Mouse (Mus musculus) C2C12 (cell line): ENCODE measurements around the gene Frmpd3. TPM values are rescaled to one million over a fixed set of nuclear protein-coding genes. Genes with fewer than 3 reads are reported as not detected.

Experiments
- H3K27me3 ChIP-seq: one replicate; pipeline ENCODE4 v1.6.1; 2011; ENCODE audit not compliant: control insufficient read depth, insufficient read depth, insufficient read length
- H3K36me3 ChIP-seq: one replicate; pipeline ENCODE4 v1.6.1; 2011; ENCODE audit not compliant: control insufficient read depth, insufficient read depth
- H3K4me3 ChIP-seq: one replicate; pipeline ENCODE4 v1.5.1; 2011; ENCODE audit warnings: mild to moderate bottlenecking, control low read depth; ENCODE audit not compliant: poor library complexity, insufficient read depth, severe bottlenecking
- H3K79me2 ChIP-seq: one replicate; pipeline ENCODE4 v1.6.1; 2011; ENCODE audit not compliant: control insufficient read depth, insufficient read depth
- H3K79me3 ChIP-seq: one replicate; pipeline ENCODE4 v1.6.1; 2011; ENCODE audit warnings: low read depth, control low read depth
- H3ac ChIP-seq: one replicate; pipeline ENCODE3; 2011; ENCODE audit warnings: low read depth; ENCODE audit not compliant: control insufficient read depth, insufficient read length
- CEBPB ChIP-seq: IDR thresholded peaks from one replicate; pipeline ENCODE4 v1.6.1; 2011; ENCODE audit warnings: low read depth, mild to moderate bottlenecking, control low read depth, moderate library complexity
- CTCF ChIP-seq: IDR thresholded peaks from one replicate; pipeline ENCODE4 v1.5.1; 2011; ENCODE audit not compliant: control insufficient read depth, insufficient read depth, insufficient read length
- FOSL1 ChIP-seq: IDR thresholded peaks from one replicate; pipeline ENCODE4 v1.8.0; 2011; ENCODE audit warnings: mild to moderate bottlenecking, low read length; ENCODE audit not compliant: poor library complexity, insufficient read depth, severe bottlenecking
- MAX ChIP-seq: IDR thresholded peaks from one replicate; pipeline ENCODE4 v1.6.1; 2011; ENCODE audit warnings: mild to moderate bottlenecking, control low read depth
- MYOD1 ChIP-seq: IDR thresholded peaks from one replicate; pipeline ENCODE4 v1.6.1; 2011; ENCODE audit warnings: low read depth; ENCODE audit not compliant: control insufficient read depth, insufficient read length
- MYOG ChIP-seq: IDR thresholded peaks from one replicate; pipeline ENCODE4 v1.6.1; 2011; ENCODE audit not compliant: control insufficient read depth, insufficient read length; ENCODE audit errors: extremely low read depth
- USF1 ChIP-seq: IDR thresholded peaks from one replicate; pipeline ENCODE4 v1.6.1; 2011; ENCODE audit warnings: low read depth, mild to moderate bottlenecking, control low read depth, moderate library complexity
- polyA plus RNA-seq: library from polyadenylated mRNA; unstranded; fragments of >200 nt; fragmentation: generic; extraction: Trizol; gene quantifications from one replicate; pipeline ENCODE4 v1.2.1, GENCODE M21; 2012; ENCODE audit warnings: missing spikeins

The Frmpd3 gene
- polyA plus RNA-seq, 1 experiment = not detected

DNA sequence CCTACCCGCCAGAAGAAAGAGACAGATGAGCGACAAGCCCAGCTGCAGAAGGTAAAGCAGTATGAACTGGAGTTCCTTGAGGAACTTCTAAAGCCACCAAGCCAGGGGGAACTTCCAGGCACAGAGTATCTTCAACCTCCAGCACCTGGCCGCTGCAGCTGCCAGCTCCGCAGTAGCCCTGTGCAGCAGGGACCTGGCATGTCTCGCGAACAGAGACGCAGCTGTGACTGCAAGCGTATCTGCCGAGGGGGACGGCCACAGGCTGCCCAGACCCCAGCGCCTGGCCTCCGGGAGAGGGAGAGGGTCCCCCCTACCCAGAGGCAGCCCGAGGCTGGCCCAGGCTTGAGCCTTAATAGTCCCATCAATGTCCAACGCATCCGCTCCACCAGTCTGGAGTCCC, 89.9 kb downstream of the Frmpd3 start:
- H3K36me3 ChIP-seq = no peaks in the 10 kb centered on the region
- no peaks in the 10 kb centered on the region for H3K79me3 ChIP-seq
- no peak overlapping the region for H3K4me3 ChIP-seq
- H3K27me3 ChIP-seq = no peaks in the 10 kb centered on the region
- TF ChIP-seq MYOG (no peak), CTCF (no peak), MAX (no peak), USF1 (no peak), CEBPB (no peak)
- no peak overlapping the region for H3ac ChIP-seq
- H3K79me2 ChIP-seq = no peaks in the 10 kb centered on the region

- TF ChIP-seq CEBPB (no peak), CTCF (no peak), MYOG (no peak), MAX (no peak), FOSL1 (no peak), MYOD1 (no peak), USF1 (no peak)
- Histone ChIP-seq H3K36me3 (no peaks in the 10 kb centered on the region), H3K79me3 (no peaks in the 10 kb centered on the region), H3K79me2 (no peaks in the 10 kb centered on the region), H3K4me3 (no peak overlapping the region), H3K27me3 (no peaks in the 10 kb centered on the region), H3ac (no peak overlapping the region)
These were observed 90.7 kb downstream of the Frmpd3 start for GRCm38 (mm10) chrX:140432786-140433185.

DNA sequence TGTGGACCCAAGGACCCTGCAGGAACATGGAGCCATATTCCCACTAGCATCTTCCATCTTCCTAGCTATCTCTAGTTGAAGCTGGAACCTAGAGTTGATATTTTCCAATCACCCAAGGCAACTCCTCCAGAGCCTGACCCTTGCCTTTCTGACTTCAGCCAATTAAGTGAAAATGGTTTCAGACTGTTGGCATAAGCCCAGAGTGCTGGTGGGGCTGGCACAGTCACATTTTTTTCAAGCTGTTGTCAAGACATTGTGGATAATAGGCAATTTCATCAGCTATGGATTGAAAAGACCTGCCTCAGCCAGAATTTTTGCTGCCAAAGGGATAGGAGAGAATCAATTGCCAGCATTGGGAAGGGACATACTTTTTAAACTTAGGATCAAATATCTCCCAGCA, 95.8 kb downstream of the Frmpd3 start:
- H3K27me3 ChIP-seq = no peaks in the 10 kb centered on the region
- TF ChIP-seq MAX = no peak

DNA sequence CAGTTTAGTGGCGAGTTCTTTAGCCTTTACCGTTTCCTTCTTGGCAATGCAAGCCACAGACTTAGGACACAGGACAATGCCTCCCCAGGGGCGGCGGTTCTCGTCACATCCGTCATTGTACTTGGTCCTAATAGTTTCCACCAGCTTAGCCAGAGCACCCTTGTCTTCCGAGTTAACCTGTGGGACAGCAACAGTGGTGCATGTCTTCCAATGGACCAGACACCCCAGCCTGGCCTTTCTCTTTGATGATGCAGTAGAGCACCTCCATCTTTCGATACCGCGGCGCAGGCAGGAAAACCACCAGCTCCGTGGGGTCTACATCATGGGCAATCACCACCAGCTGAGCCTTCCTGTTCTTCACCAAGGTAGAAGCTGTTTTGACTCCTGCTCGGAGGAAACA, 103.5 kb downstream of the Frmpd3 start:
- no peaks in the 10 kb centered on the region for H3K79me2 ChIP-seq
- no peaks in the 10 kb centered on the region for H3K79me3 ChIP-seq
- H3ac ChIP-seq = no peak overlapping the region
- no peak overlapping the region for H3K4me3 ChIP-seq
- H3K27me3 ChIP-seq = no peaks in the 10 kb centered on the region
- no peak for TF ChIP-seq MYOD1
- no peak for TF ChIP-seq CEBPB
- TF ChIP-seq MAX = no peak
- TF ChIP-seq FOSL1 = no peak
- TF ChIP-seq MYOG = no peak
- TF ChIP-seq CTCF = no peak
- H3K36me3 ChIP-seq = no peaks in the 10 kb centered on the region

More for the DNA sequence above, 95.8 kb downstream of the Frmpd3 start:
- no peaks in the 10 kb centered on the region for H3K79me3 ChIP-seq
- no peaks in the 10 kb centered on the region for H3K79me2 ChIP-seq
- H3ac ChIP-seq = no peak overlapping the region
- H3K36me3 ChIP-seq = no peaks in the 10 kb centered on the region
- H3K4me3 ChIP-seq = no peak overlapping the region

DNA sequence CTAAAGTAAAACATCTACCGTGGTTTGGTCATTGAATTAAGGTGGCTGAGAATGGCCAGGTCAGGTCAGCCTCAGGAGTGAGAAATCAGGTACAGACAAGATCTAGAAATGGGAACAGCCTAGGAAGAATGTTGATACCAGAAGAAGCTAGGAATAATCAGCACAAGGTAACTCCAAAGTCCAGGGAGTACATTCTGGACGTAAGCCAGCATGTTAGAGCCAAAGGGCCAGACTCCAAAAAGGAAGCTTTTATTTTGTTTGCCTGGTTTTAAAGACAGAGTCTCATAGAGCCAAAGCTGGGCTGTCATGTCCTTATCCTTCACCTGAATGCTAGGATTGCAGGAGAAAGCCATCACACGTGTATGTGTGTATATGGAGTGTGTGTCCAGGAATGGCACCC, 108.0 kb downstream of the Frmpd3 start:
- Histone ChIP-seq H3ac (no peak overlapping the region), H3K79me2 (no peaks in the 10 kb centered on the region), H3K36me3 (no peaks in the 10 kb centered on the region), H3K27me3 (no peaks in the 10 kb centered on the region), H3K4me3 (no peak overlapping the region), H3K79me3 (no peaks in the 10 kb centered on the region)
- TF ChIP-seq MAX = no peak
- no peak for TF ChIP-seq CTCF
- TF ChIP-seq CEBPB = no peak
- TF ChIP-seq MYOD1 = no peak
- no peak for TF ChIP-seq USF1
- TF ChIP-seq FOSL1 = no peak
- no peak for TF ChIP-seq MYOG

DNA sequence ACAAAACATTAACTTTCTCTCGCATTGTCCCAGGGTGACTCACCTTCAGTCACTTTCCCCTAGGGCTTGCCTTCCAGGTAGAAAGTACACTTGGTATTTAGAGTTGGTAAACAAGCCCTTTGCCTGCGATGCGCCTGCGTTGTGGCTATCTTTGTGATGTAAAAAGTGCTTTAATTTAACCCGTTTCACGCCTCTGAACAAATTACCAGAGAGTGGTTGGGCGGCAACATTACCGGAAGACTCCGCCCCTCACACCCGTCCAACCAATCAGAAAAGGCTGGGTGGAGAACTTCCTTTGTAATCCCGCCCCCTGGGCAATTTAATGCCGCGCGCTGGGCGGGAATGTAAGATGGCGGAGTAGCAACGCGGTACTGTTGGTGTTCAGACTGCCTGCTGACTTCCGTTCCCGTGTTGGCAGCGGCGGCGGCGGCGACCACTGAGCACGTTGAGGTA, 114.2 kb downstream of the Frmpd3 start, which contains the start of gene Prps1:
TSS of gene Prps1 (plus strand) at position 335 of the 453 bp plus-strand sequence.
- no peaks in the 10 kb centered on the region for H3K27me3 ChIP-seq
- peak within 1 kb of the TSS; percentile 46 for H3K4me3 ChIP-seq
- H3K79me3 ChIP-seq = peaks cover 25% of the 10 kb centered on the region

More for the DNA sequence above, 114.2 kb downstream of the Frmpd3 start, which contains the start of gene Prps1:
- no peak for TF ChIP-seq CTCF
- TF ChIP-seq CEBPB = no peak
- TF ChIP-seq USF1 = no peak
- no peak for TF ChIP-seq MYOG
- Histone ChIP-seq H3K79me2 (peaks cover 47% of the 10 kb centered on the region), H3ac (peak within 1 kb of the TSS; percentile 66), H3K36me3 (no peaks in the 10 kb centered on the region)
